Mouse (Mus musculus) kidney, postnatal 0 days (tissue): Measurements from ENCODE around the gene Scn11a. TPM values are rescaled to one million over a fixed set of nuclear protein-coding genes. Genes with fewer than 3 reads are reported as not detected.
A peak's percentile ranks its signal among the peaks of the same experiment; 100 is the strongest.

Experiments
- ATAC-seq: fragments of 200-750 bp; cut with Nextera tagmentation; replicated peaks from 2 replicates; pipeline ENCODE4 v1.8.0; 2017; ENCODE audit warnings: low read depth, moderate number of reproducible peaks, moderate TSS enrichment, moderate library complexity; ENCODE audit not compliant: low FRiP score
- DNase-seq: peaks from one replicate; pipeline ENCODE4 v3.0.0-alpha.2; 2016; ENCODE audit warnings: low spot score
- H3K27ac ChIP-seq: fragments of 300-500 bp; sonication (generic); 2 replicates; pipeline ENCODE4 v1.5.1; 2014; ENCODE audit warnings: mild to moderate bottlenecking
- H3K27me3 ChIP-seq: fragments of 300-500 bp; sonication (generic); 2 replicates; pipeline ENCODE4 v1.6.1; 2014; ENCODE audit warnings: low read length, mixed read lengths; ENCODE audit not compliant: insufficient read depth
- H3K36me3 ChIP-seq: fragments of 300-500 bp; sonication (generic); 2 replicates; pipeline ENCODE4 v1.6.1; 2014; ENCODE audit warnings: low read length, mixed read lengths; ENCODE audit not compliant: insufficient read depth
- H3K4me1 ChIP-seq: fragments of 300-500 bp; sonication (generic); replicated peaks from 2 replicates; pipeline ENCODE4 v1.6.1; 2014; ENCODE audit warnings: antibody characterized with exemption, low read length, mixed read lengths; ENCODE audit not compliant: insufficient read depth
- H3K4me2 ChIP-seq: fragments of 300-500 bp; sonication (generic); 2 replicates; pipeline ENCODE4 v1.6.1; 2014; ENCODE audit warnings: mild to moderate bottlenecking, low read length, moderate library complexity, mixed read lengths
- H3K4me3 ChIP-seq: fragments of 300-500 bp; sonication (generic); replicated peaks from 2 replicates; pipeline ENCODE4 v1.5.1; 2014; ENCODE audit warnings: low read depth, low read length
- H3K9ac ChIP-seq: fragments of 300-500 bp; sonication (generic); 2 replicates; pipeline ENCODE4 v1.6.1; 2014; ENCODE audit warnings: low read depth, low read length
- H3K9me3 ChIP-seq: fragments of 300-500 bp; sonication (generic); replicated peaks from 2 replicates; pipeline ENCODE4 v1.6.1; 2016; ENCODE audit warnings: low read length, inconsistent platforms, mixed read lengths
- CTCF ChIP-seq: IDR thresholded peaks from 2 replicates; pipeline ENCODE4 v1.5.1; 2016; ENCODE audit warnings: antibody characterized with exemption, low read depth, mild to moderate bottlenecking, moderate library complexity
- WGBS: fragments of 180-500 bp; shearing (Covaris S2); extraction: QIAGEN DNeasy Blood & Tissue Kit; methylation state at CpG from one replicate; pipeline ENCODE4 v1.1.7; 2014; 5-methylcytosine and 5-hydroxymethylcytosine counted together
- polyA plus RNA-seq: library from polyadenylated mRNA; unstranded; fragments of >200 nt; fragmentation: Nextera tagmentation; extraction: Ambion mirVana; gene quantifications from 2 replicates; pipeline ENCODE4 v1.2.1, GENCODE M21; 2015

Scn11a gene
- polyA plus RNA-seq: 0.07 TPM in 1 of 2 replicates, not detected in the other

GRCm38 (mm10) chr9:119825297-119825696 lies at the start of gene Scn11a:
Gene Scn11a, minus strand, starts transcription at chr9:119825456.
- Histone ChIP-seq H3K4me2 (no peak within 1 kb of the TSS), H3K27me3 (no peaks in the 10 kb centered on the region), H3K27ac (no peak within 1 kb of the TSS), H3K4me1 (no peaks in the 10 kb centered on the region), H3K4me3 (no peak within 1 kb of the TSS), H3K36me3 (no peaks in the 10 kb centered on the region), H3K9me3 (no peaks in the 10 kb centered on the region), H3K9ac (no peak within 1 kb of the TSS)
- no peak for ATAC-seq
- no peak for TF ChIP-seq CTCF
- 21% methylated on average over 4 of the region's 4 CpGs for WGBS
- DNase-seq: no peak

DNA sequence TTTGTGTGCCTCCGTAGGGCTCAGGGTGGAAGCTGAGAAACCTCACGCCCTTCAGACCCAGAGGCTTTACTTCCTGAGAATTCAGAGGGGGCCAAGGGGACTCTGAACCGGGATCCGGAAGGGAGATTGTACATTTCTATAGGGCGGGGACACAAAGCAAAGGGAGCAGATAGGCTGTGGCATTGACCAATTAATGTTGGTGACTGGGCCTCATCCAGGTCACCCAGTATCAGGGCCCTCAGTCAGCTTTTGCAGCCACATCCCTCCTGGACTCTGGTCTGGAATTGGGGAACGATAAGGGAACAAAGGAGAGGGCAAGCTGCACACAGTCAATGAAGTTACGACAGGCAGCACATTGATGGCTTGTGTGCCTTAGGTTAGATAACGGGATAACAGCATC lies 28.9 kb upstream of the Scn11a start:
- no peaks in the 10 kb centered on the region for H3K9me3 ChIP-seq
- no peak for ATAC-seq
- no peak overlapping the region for H3K9ac ChIP-seq
- 0 out of 2 replicates have a peak, but pooled peaks cover 8% of the 10 kb centered on the region for H3K4me1 ChIP-seq
- H3K4me3 ChIP-seq: no peak overlapping the region
- 54% methylated on average over 8 of the region's 8 CpGs for WGBS
- no peaks in the 10 kb centered on the region for H3K36me3 ChIP-seq
- no peaks in the 10 kb centered on the region for H3K27me3 ChIP-seq
- DNase-seq: no peak
- H3K27ac ChIP-seq: 0 out of 2 replicates have a peak overlapping the region, but pooled peaks have one; percentile 37
- no peak for TF ChIP-seq CTCF
- H3K4me2 ChIP-seq: no peak overlapping the region

DNA sequence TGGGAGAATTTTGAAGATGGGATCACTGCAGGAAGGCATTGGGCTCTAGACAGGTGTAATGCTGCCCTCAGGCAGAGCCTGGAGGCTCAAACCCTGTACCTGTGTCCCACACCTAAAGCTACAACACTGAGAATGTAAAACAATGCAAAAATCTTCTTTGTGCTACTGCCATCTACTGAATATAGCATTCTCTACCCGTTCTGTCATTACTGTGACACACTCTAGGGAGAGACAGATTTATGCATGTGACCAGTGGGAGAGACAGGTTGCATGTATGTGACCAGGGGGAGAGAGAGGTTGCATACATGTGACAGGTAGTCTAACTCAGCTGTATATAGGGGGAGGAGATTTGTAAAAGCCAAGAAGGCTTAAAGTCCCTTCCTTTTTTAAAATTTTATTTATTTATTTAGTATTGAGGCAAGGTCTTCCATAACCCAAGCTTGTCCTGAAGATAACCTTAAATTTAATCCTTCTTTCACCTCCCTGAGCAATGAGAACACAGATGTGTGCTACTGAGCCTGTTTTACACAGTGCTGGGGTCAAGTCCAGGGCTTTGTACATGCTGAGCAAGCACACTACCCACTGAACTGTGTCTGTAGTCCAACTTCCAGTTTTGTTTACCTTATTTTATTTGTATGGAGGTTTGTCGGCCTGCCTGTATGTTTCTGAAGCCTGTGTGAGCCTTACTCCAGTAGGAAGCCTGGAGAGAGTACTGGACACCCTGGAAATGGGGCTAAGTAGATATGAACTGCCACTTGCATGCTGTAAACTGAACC lies 28.0 kb upstream of the Scn11a start:
- Histone ChIP-seq H3K27ac (peak overlapping the region; percentile 37), H3K9me3 (no peaks in the 10 kb centered on the region), H3K9ac (no peak overlapping the region), H3K4me2 (no peak overlapping the region), H3K27me3 (no peaks in the 10 kb centered on the region), H3K4me1 (0 out of 2 replicates have a peak, but pooled peaks cover 8% of the 10 kb centered on the region), H3K36me3 (no peaks in the 10 kb centered on the region), H3K4me3 (no peak overlapping the region)
- DNase-seq (no peak), ATAC-seq (peak; percentile 52)
- WGBS: 25% methylated on average over 2 of the region's 2 CpGs
- TF ChIP-seq CTCF: 0 out of 2 replicates have a peak, but pooled peaks have one; percentile 10

DNA sequence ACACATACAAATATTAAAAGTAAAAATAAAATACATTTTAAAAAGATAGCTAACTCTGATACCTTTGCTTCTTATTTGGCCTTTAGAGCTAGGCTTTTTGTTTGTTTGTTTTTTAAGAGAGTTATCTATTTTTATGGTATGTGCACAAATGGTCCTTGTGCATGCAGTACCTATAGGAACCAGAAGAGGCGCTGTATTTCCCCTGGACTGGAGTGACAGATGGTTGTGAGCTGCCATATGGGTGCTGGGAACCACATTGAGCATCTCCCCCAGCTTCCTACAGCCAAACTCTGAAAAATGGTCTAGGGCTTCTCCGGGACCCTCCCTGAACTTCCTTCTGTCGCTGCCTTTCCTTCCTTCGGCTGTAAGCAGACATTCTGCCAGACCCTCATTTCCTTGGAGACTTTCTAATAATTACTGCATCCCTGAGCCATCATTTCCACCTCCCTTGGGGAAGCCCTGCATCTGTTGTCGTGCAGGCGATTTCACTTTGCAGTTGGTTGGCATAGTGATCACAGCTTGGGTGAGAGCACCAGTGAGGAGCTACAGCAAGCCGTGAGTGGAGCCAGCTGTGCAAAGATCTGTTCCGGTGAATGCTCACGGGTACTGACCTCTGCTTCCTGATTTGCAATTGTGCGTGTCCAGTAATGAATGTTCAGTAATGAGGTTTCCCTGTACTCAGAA lies 27.2 kb upstream of the Scn11a start:
- peak; percentile 41 for TF ChIP-seq CTCF
- 32% methylated on average over 10 of the region's 10 CpGs for WGBS
- Histone ChIP-seq H3K4me3 (no peak overlapping the region), H3K4me2 (no peak overlapping the region), H3K36me3 (no peaks in the 10 kb centered on the region), H3K9ac (no peak overlapping the region), H3K27ac (0 out of 2 replicates have a peak overlapping the region, but pooled peaks have one; percentile 37), H3K4me1 (0 out of 2 replicates have a peak, but pooled peaks cover 8% of the 10 kb centered on the region), H3K9me3 (no peaks in the 10 kb centered on the region), H3K27me3 (no peaks in the 10 kb centered on the region)
- ATAC-seq (peak; percentile 68), DNase-seq (peak; percentile 50)

GRCm38 (mm10) chr9:119849214-119849613 lies 24.0 kb upstream of the Scn11a start:
- H3K9ac ChIP-seq: no peak overlapping the region
- TF ChIP-seq CTCF: no peak
- no peak overlapping the region for H3K4me3 ChIP-seq
- no peak overlapping the region for H3K4me2 ChIP-seq
- no peak overlapping the region for H3K27ac ChIP-seq
- no peaks in the 10 kb centered on the region for H3K36me3 ChIP-seq
- no peak for DNase-seq
- ATAC-seq: no peak
- no peaks in the 10 kb centered on the region for H3K9me3 ChIP-seq
- H3K4me1 ChIP-seq: 0 out of 2 replicates have a peak, but pooled peaks cover 8% of the 10 kb centered on the region
- 11% methylated on average over 8 of the region's 8 CpGs for WGBS
- no peaks in the 10 kb centered on the region for H3K27me3 ChIP-seq

GRCm38 (mm10) chr9:119848671-119849070 lies 23.4 kb upstream of the Scn11a start:
- ATAC-seq: no peak
- 42% methylated on average over 7 of the region's 7 CpGs for WGBS
- TF ChIP-seq CTCF: no peak

More at GRCm38 (mm10) chr9:119848671-119849070, 23.4 kb upstream of the Scn11a start:
- no peak overlapping the region for H3K27ac ChIP-seq
- H3K4me2 ChIP-seq: no peak overlapping the region
- H3K27me3 ChIP-seq: no peaks in the 10 kb centered on the region
- no peak overlapping the region for H3K4me3 ChIP-seq
- H3K4me1 ChIP-seq: 0 out of 2 replicates have a peak, but pooled peaks cover 8% of the 10 kb centered on the region
- H3K9ac ChIP-seq: no peak overlapping the region
- H3K9me3 ChIP-seq: no peaks in the 10 kb centered on the region
- H3K36me3 ChIP-seq: no peaks in the 10 kb centered on the region
- DNase-seq: no peak
